Mouse (Mus musculus) fibroblast of lung, adult 2 months (primary cell): ENCODE measurements around the gene Cdhr5.

Experiments
- DNase-seq: peaks from one replicate; pipeline ENCODE4 v3.0.0-alpha.2; 2011; ENCODE audit warnings: low read depth

Cdhr5 gene

GRCm38 (mm10) chr7:141222696-141223215 lies 53.8 kb downstream of the Cdhr5 start:
- DNase-seq, result no peak

DNA sequence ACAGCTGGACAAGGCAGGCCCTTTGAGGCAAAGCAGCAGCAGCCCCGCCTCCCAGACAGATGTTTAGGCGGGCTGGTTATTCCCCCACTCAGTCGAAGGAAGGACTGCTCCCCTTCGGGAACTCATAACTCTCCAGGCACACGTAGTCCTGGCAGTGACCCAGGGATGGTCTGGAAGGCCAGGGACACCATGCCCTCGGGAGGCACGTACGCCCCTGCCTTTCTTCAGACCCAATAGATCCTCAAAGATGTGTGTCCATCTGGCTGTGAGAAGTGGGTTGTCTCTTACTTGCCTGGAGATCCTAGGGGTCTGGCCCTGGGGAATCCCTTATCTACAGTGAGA lies 54.5 kb downstream of the Cdhr5 start:
- no peak for DNase-seq

GRCm38 (mm10) chr7:141221249-141222125 lies 55.1 kb downstream of the Cdhr5 start:
- DNase-seq, result peak; percentile 94

DNA sequence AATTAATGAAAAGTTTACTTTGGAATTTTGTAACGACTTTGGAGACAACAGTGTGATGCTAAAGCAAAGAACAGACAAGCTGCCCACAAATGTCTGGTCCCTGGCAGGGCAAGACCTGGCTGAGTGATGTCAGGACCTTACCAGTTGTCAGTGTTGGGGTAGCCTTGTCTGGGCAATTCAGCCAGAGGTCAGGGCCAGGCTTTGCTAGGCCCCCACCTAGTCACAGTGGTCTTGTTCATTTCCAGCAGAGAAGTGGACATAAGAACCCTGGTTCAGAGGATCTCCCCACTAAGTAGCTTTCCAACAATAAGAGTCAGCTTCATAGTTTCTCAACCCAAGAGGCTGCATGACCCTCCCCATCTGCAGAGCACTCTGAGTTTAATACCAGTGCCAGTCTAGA lies 56.2 kb downstream of the Cdhr5 start:
- no peak for DNase-seq

- no peak for DNase-seq
Observed at GRCm38 (mm10) chr7:141219558-141220099, 57.0 kb downstream of the Cdhr5 start.
